8 mouse cellular contexts compared by ENCODE assay signal in genomic region chr15:101267053-101268032, GRCm38 (mm10). TPM values are rescaled to one million over a fixed set of nuclear protein-coding genes. Genes with fewer than 3 reads are reported as not detected.
DNase-seq lines count a peak whose midpoint lies in the region; ATAC-seq and TF ChIP-seq lines count a peak whose summit lies in the region.

No protein-coding gene starts in this region.

- H3K27me3 ChIP-seq in limb, embryonic 12.5 days: peaks cover 32% of the 10 kb centered on the region
- no peaks in the 10 kb centered on the region for H3K27me3 ChIP-seq in myocyte (ENCODE audit: control insufficient read depth, insufficient read depth, insufficient read length)

- peak overlapping the region; percentile 88 for H3K4me3 ChIP-seq in bone marrow macrophage, adult 2 months (ENCODE audit: insufficient read depth, low read length)
- H3K4me3 ChIP-seq in limb, embryonic 12.5 days (replicated peaks): peak overlapping the region; percentile 49
- peak overlapping the region; percentile 49 for H3K4me3 ChIP-seq in myocyte

- peaks cover 26% of the 10 kb centered on the region for H3K4me1 ChIP-seq in bone marrow macrophage, adult 2 months (ENCODE audit: control insufficient read depth, insufficient read depth, low read length)
- H3K4me1 ChIP-seq in limb, embryonic 12.5 days (replicated peaks): peaks cover 23% of the 10 kb centered on the region

- no peak for TF ChIP-seq POLR2A in bone marrow macrophage, adult 2 months (IDR thresholded peaks at IDR 0.05; ENCODE audit: borderline replicate concordance, low read depth, low read length)
- TF ChIP-seq POLR2A in myocyte (IDR thresholded peaks at IDR 0.05; ENCODE audit: insufficient read length, low read depth): no peak

- H3K27ac ChIP-seq in bone marrow macrophage, adult 2 months (ENCODE audit: insufficient read depth, low read depth, low read length): no peak overlapping the region
- peak overlapping the region; percentile 50 for H3K27ac ChIP-seq in limb, embryonic 12.5 days

- H3ac ChIP-seq in myocyte (ENCODE audit: control insufficient read depth, insufficient read length): no peak overlapping the region

- H3K9me3 ChIP-seq in limb, embryonic 12.5 days: no peaks in the 10 kb centered on the region

- H3K36me3 ChIP-seq in limb, embryonic 12.5 days: peaks cover 26% of the 10 kb centered on the region
- peaks cover 9% of the 10 kb centered on the region for H3K36me3 ChIP-seq in myocyte (ENCODE audit: control insufficient read depth, insufficient read depth)

- intact Hi-C loops in heart, postnatal 10 days (cut with DNase I): loop anchor here (1.0 kb wide), 1 partner anchor 16 kb away; no protein-coding TSS in a partner anchor

- 4% methylated on average over 25 of the region's 25 CpGs for WGBS in limb, embryonic 12.5 days

- H3K4me2 ChIP-seq in limb, embryonic 12.5 days: peak overlapping the region; percentile 90
- H3K4me2 ChIP-seq in myocyte (ENCODE audit: low read depth): peak overlapping the region; percentile 100

- ATAC-seq in limb, embryonic 12.5 days (ENCODE audit: insufficient number of reproducible peaks, insufficient read depth, low FRiP score, low TSS enrichment, low read depth): no peak

- TF ChIP-seq CTCF in bone marrow macrophage, adult 2 months (IDR thresholded peaks at IDR 0.05; ENCODE audit: low read depth, low read length): no peak

- peaks cover 6% of the 10 kb centered on the region for H3K79me2 ChIP-seq in myocyte (ENCODE audit: control insufficient read depth, insufficient read depth)

- H3K9ac ChIP-seq in limb, embryonic 12.5 days (replicated peaks): peak overlapping the region; percentile 61

- peak; percentile 13 for DNase-seq in embryo, embryonic 11 days
- DNase-seq in embryo, embryonic 10 days (ENCODE audit: low spot score): no peak
- DNase-seq in heart, postnatal 10 days: peak; percentile 37 to 45
- no peak for DNase-seq in right cerebral cortex, postnatal 14 days
- no peak for DNase-seq in cerebellum, postnatal 36 days

TF ChIP-seq in myocyte, 11 proteins besides CTCF, POLR2A, EP300 and RAD21:
- TF ChIP-seq MYOD1 (IDR thresholded peaks at IDR 0.05; ENCODE audit: control insufficient read depth in 1 of 3, insufficient read length in 2 of 3, low read depth in 2 of 3): peak in 1 of 3 experiments; percentile 28
- TF ChIP-seq USF1 (IDR thresholded peaks at IDR 0.05; ENCODE audit: low read depth): no peak

RNA-seq across cellular contexts. Expression of gene Nr4a1, which starts 13.3 kb away (rescaled TPM):
- polyA plus RNA-seq in bone marrow macrophage, adult 2 months (2012; ENCODE audit: insufficient read depth, insufficient read length, missing spikeins): 8.8 and 8.9 TPM in 2 replicates
- total RNA-seq in heart, postnatal 10 days (2021): 10 to 100 TPM; 16.8 to 20.4 TPM
- 5.5 and 7.0 TPM in 2 replicates for polyA plus RNA-seq in limb, embryonic 12.5 days (2016; fragmentation: Nextera tagmentation; extraction: Ambion mirVana)
- polyA plus RNA-seq in myocyte (2012; fragmentation: generic; extraction: Trizol): 15.3 TPM

RNA-seq across cellular contexts. Expression of gene Atg101, which starts 16.7 kb away (rescaled TPM):
- polyA plus RNA-seq in bone marrow macrophage, adult 2 months (2012; ENCODE audit: insufficient read depth, insufficient read length, missing spikeins): 36.4 and 39.1 TPM in 2 replicates
- 10 to 100 TPM; 24.1 to 28.2 TPM for total RNA-seq in heart, postnatal 10 days (2021)
- polyA plus RNA-seq in limb, embryonic 12.5 days (2016; fragmentation: Nextera tagmentation; extraction: Ambion mirVana): 66.9 and 67.4 TPM in 2 replicates
- polyA plus RNA-seq in myocyte (2012; fragmentation: generic; extraction: Trizol): 110 TPM

RNA-seq across cellular contexts. Expression of gene 6030408B16Rik, which starts 25.7 kb away (rescaled TPM):
- polyA plus RNA-seq in bone marrow macrophage, adult 2 months (2012; ENCODE audit: insufficient read depth, insufficient read length, missing spikeins): not detected in 2 replicates
- total RNA-seq in heart, postnatal 10 days (2021): 1 to 10 TPM; 2.3 to 3.6 TPM
- 4.5 and 4.7 TPM in 2 replicates for polyA plus RNA-seq in limb, embryonic 12.5 days (2016; fragmentation: Nextera tagmentation; extraction: Ambion mirVana)
- polyA plus RNA-seq in myocyte (2012; fragmentation: generic; extraction: Trizol): 0.16 TPM

RNA-seq across cellular contexts. Expression of gene Grasp, which starts 43.4 kb away (rescaled TPM):
- polyA plus RNA-seq in bone marrow macrophage, adult 2 months (2012; ENCODE audit: insufficient read depth, insufficient read length, missing spikeins): 0.40 TPM in 1 of 2 replicates, not detected in the other
- total RNA-seq in heart, postnatal 10 days (2021): 10 to 100 TPM; 14.9 to 18.0 TPM
- 7.9 and 10.5 TPM in 2 replicates for polyA plus RNA-seq in limb, embryonic 12.5 days (2016; fragmentation: Nextera tagmentation; extraction: Ambion mirVana)
- polyA plus RNA-seq in myocyte (2012; fragmentation: generic; extraction: Trizol): 11.0 TPM

Comparison
In these comparisons a context has a peak if more than half of its experiments do, and no peak if none do; other contexts are left out.
1. DNase-seq: peak in embryo, embryonic 11 days (single experiment) and heart, postnatal 10 days (2 of 2); none in embryo, embryonic 10 days (single experiment), right cerebral cortex, postnatal 14 days (single experiment) and cerebellum, postnatal 36 days (0 of 2).
2. Peak in every context shown above with its lines, with median percentiles within 50 percentile points of each other: H3K4me3 ChIP-seq.